Mouse (Mus musculus) spleen, adult 2 months (tissue): ENCODE data around the gene Rhbdl1.

Experiments
- CTCF ChIP-seq: fragments of 200-500 bp; IDR thresholded peaks from 2 replicates; pipeline ENCODE4 v1.5.1; 2011; ENCODE audit warnings: mild to moderate bottlenecking, inconsistent platforms; ENCODE audit not compliant: insufficient read depth, insufficient read length, insufficient replicate concordance; ENCODE audit errors: extremely low read depth
- POLR2A ChIP-seq: fragments of 200-500 bp; IDR thresholded peaks from 2 replicates; pipeline ENCODE4 v1.6.1; 2011; ENCODE audit warnings: low read depth, low read length, inconsistent platforms

- TF ChIP-seq CTCF: no peak
- TF ChIP-seq POLR2A: no peak
These were observed 10.1 kb downstream of the Rhbdl1 start for GRCm38 (mm10) chr17:25827011-25827410.
